Mouse (Mus musculus) thymus, adult 2 months (tissue): ENCODE measurements at regions not wholly inside any gene's neighbourhood (a gene's known extent, or its start where the extent isn't known, plus 50 kb on each side); places are given as distances from the start of the nearest gene placed in this dataset.

Experiments used
- CTCF ChIP-seq: fragments of 200-500 bp; IDR thresholded peaks from 2 replicates; pipeline ENCODE4 v1.5.1; 2012; ENCODE audit warnings: mild to moderate bottlenecking, control low read depth, low read length, moderate library complexity, borderline replicate concordance; ENCODE audit not compliant: control insufficient read depth, poor library complexity, insufficient read depth; ENCODE audit errors: extremely low read depth
- POLR2A ChIP-seq: fragments of 200-500 bp; IDR thresholded peaks from 2 replicates; pipeline ENCODE4 v1.6.1; 2012; ENCODE audit warnings: mild to moderate bottlenecking, low read length, control low read depth, moderate library complexity; ENCODE audit not compliant: control insufficient read depth, poor library complexity, insufficient read depth; ENCODE audit errors: extremely low read depth

- no peak for TF ChIP-seq POLR2A
- no peak for TF ChIP-seq CTCF
These were observed 272.6 kb downstream of the Cd47 start for GRCm38 (mm10) chr16:50072853-50073360.
